Mouse (Mus musculus) gastrocnemius, postnatal 36 days (tissue): ENCODE measurements around the gene Swi5. TPM values are rescaled to one million over a fixed set of nuclear protein-coding genes. Genes with fewer than 3 reads are reported as not detected.

Source experiments
- DNase-seq, 2 experiments: peaks; one replicate each; pipeline ENCODE4 v3.0.0; 2022
- intact Hi-C: fragments of 180-260 bp; cut with DNase I; formaldehyde crosslinking; loops from one replicate; pipeline ENCODE4 v1.15.1; 2025
- microRNA-seq, 2 experiments: library from miRNA; unstranded; fragments of <30 nt; microRNA quantifications; one replicate each; pipeline ENCODE4 v1.2.0; 2021
- total RNA-seq, 2 experiments: library from RNA; stranded (reverse); gene quantifications; 2 replicates each; pipeline ENCODE4 v1.2.3; 2021

Swi5 gene
- total RNA-seq, 2 experiments from 2014 or later: 97.6 to 126 TPM

DNA sequence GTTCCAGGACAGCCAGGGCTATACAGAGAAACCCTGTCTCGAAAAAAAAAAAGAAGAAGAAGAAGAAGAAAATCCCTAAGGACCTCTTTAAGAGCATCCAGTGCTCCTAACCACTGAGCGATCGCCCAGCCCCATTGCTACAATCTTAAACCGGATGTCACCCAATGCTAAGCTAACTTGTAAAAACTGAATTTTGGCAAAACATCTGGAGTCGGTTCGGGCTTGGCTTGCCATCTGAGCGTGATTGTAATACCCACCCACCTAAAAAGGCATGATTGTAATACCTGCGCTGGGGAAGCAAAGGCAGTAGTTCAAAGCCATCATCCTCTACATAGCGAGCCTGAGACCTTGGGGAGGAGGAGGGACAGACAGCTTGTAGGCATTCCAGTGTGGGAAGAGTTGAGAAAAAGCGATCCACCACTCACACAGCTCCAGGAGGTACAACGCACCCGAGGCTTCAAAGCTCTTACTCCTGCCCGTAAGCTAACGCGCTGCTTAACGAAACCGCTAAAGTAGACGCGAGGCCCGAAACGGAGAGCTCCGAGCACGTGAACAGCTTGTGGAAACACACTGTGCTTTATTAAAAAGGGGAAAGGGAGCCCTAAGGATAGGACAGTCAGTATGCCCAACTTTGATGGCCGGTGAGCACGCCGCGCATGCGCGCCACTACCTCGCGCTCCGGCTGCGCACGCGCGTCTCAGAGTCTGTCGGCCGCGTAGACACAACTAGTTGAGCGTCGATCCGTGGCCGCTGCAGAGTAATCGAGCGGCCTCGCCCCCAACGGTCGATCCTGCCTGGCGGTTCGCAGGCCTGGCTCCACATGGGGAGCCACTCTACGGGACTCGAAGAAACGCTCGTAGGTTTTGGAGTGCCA lies 51.8 kb downstream of the Swi5 start, which contains the start of gene Pomt1:
Pomt1 (plus strand) TSS at position 705 of the 874 bp plus-strand sequence.
- intact Hi-C loops: loop anchor here (5.0 kb wide), 1 partner anchor 84 kb away; the partner anchor contains the start of gene Prrc2b
- peak; percentile 86 to 89 for DNase-seq

GRCm38 (mm10) chr2:32235433-32235832 lies 52.4 kb downstream of the Swi5 start:
- no peak for DNase-seq
- intact Hi-C loops: loop anchor here (5.0 kb wide), 1 partner anchor 83 kb away; the partner anchor contains the start of gene Prrc2b

Small RNA genes lying within 50 kb of the gene (microRNA-seq; reads per million reads assigned to microRNA genes)
- gene Gm23363: 0 reads per million in 2 experiments
- gene Mir199b: 72.0 to 134 reads per million in 2 experiments

Other genes with a start within 250 kb of the Swi5 start
- 10 to 100 TPM; 13.2 to 16.5 TPM for gene Fam78a, start 203.2 kb downstream of the Swi5 start, total RNA-seq
- 100 to 1,000 TPM in 1 of 2 experiments, 10 to 100 TPM in 1; 96.9 to 117 TPM for gene Plpp7, start 192.5 kb downstream of the Swi5 start, total RNA-seq
- gene Prrc2b, start 137.0 kb downstream of the Swi5 start, total RNA-seq: 10 to 100 TPM; 69.4 to 70.1 TPM
- gene Pomt1, start 51.5 kb downstream of the Swi5 start, total RNA-seq: 10 to 100 TPM; 12.0 to 12.2 TPM
- gene Uck1, start 27.9 kb downstream of the Swi5 start, total RNA-seq: 10 to 100 TPM in 1 of 2 experiments, 1 to 10 TPM in 1; 8.1 to 11.6 TPM
- 10 to 100 TPM; 54.1 to 54.7 TPM for gene Golga2, start 691 bp downstream of the Swi5 start, total RNA-seq
- 10 to 100 TPM; 23.2 to 25.4 TPM for gene Ciz1, start 64.3 kb upstream of the Swi5 start, total RNA-seq
- 1 to 10 TPM; 4.8 to 5.3 TPM for gene Dnm1, start 65.3 kb upstream of the Swi5 start, total RNA-seq
- gene 1110008P14Rik, start 93.9 kb upstream of the Swi5 start, total RNA-seq: 10 to 100 TPM; 36.4 to 44.0 TPM
- gene Lcn2, start 100.2 kb upstream of the Swi5 start, total RNA-seq: 1 to 10 TPM; 1.4 to 3.7 TPM
- 10 to 100 TPM; 41.3 to 45.0 TPM for gene Ptges2, start 107.8 kb upstream of the Swi5 start, total RNA-seq
- 1 to 10 TPM; 1.8 to 1.9 TPM for gene Naif1, start 162.4 kb upstream of the Swi5 start, total RNA-seq
- 100 to 1,000 TPM in 1 of 2 experiments, 10 to 100 TPM in 1; 71.7 to 145 TPM for gene Slc25a25, start 163.4 kb upstream of the Swi5 start, total RNA-seq
- 1 to 10 TPM; 2.6 to 2.7 TPM for gene Fam102a, start 247.3 kb upstream of the Swi5 start, total RNA-seq